Mouse (Mus musculus) C2C12 (cell line): ENCODE results near the gene Sdk1. TPM values are rescaled to one million over a fixed set of nuclear protein-coding genes. Genes with fewer than 3 reads are reported as not detected.

Source experiments
- H3K27me3 ChIP-seq: one replicate; pipeline ENCODE4 v1.6.1; 2011; ENCODE audit not compliant: control insufficient read depth, insufficient read depth, insufficient read length
- H3K36me3 ChIP-seq: one replicate; pipeline ENCODE4 v1.6.1; 2011; ENCODE audit not compliant: control insufficient read depth, insufficient read depth
- H3K4me3 ChIP-seq: one replicate; pipeline ENCODE4 v1.5.1; 2011; ENCODE audit warnings: mild to moderate bottlenecking, control low read depth; ENCODE audit not compliant: poor library complexity, insufficient read depth, severe bottlenecking
- H3K79me2 ChIP-seq: one replicate; pipeline ENCODE4 v1.6.1; 2011; ENCODE audit not compliant: control insufficient read depth, insufficient read depth
- H3K79me3 ChIP-seq: one replicate; pipeline ENCODE4 v1.6.1; 2011; ENCODE audit warnings: low read depth, control low read depth
- H3ac ChIP-seq: one replicate; pipeline ENCODE3; 2011; ENCODE audit warnings: low read depth; ENCODE audit not compliant: control insufficient read depth, insufficient read length
- CEBPB ChIP-seq: IDR thresholded peaks from one replicate; pipeline ENCODE4 v1.6.1; 2011; ENCODE audit warnings: low read depth, mild to moderate bottlenecking, control low read depth, moderate library complexity
- CTCF ChIP-seq: IDR thresholded peaks from one replicate; pipeline ENCODE4 v1.5.1; 2011; ENCODE audit not compliant: control insufficient read depth, insufficient read depth, insufficient read length
- FOSL1 ChIP-seq: IDR thresholded peaks from one replicate; pipeline ENCODE4 v1.8.0; 2011; ENCODE audit warnings: mild to moderate bottlenecking, low read length; ENCODE audit not compliant: poor library complexity, insufficient read depth, severe bottlenecking
- MAX ChIP-seq: IDR thresholded peaks from one replicate; pipeline ENCODE4 v1.6.1; 2011; ENCODE audit warnings: mild to moderate bottlenecking, control low read depth
- MYOD1 ChIP-seq: IDR thresholded peaks from one replicate; pipeline ENCODE4 v1.6.1; 2011; ENCODE audit warnings: low read depth; ENCODE audit not compliant: control insufficient read depth, insufficient read length
- MYOG ChIP-seq: IDR thresholded peaks from one replicate; pipeline ENCODE4 v1.6.1; 2011; ENCODE audit not compliant: control insufficient read depth, insufficient read length; ENCODE audit errors: extremely low read depth
- USF1 ChIP-seq: IDR thresholded peaks from one replicate; pipeline ENCODE4 v1.6.1; 2011; ENCODE audit warnings: low read depth, mild to moderate bottlenecking, control low read depth, moderate library complexity
- polyA plus RNA-seq: library from polyadenylated mRNA; unstranded; fragments of >200 nt; fragmentation: generic; extraction: Trizol; gene quantifications from one replicate; pipeline ENCODE4 v1.2.1, GENCODE M21; 2012; ENCODE audit warnings: missing spikeins

The Sdk1 gene
- polyA plus RNA-seq, 1 experiment: 0.61 TPM

GRCm38 (mm10) chr5:141896402-141896801, 655.1 kb downstream of the Sdk1 start:
- no peak overlapping the region for H3K4me3 ChIP-seq
- H3K36me3 ChIP-seq: no peaks in the 10 kb centered on the region
- no peaks in the 10 kb centered on the region for H3K27me3 ChIP-seq
- H3ac ChIP-seq: no peak overlapping the region
- no peaks in the 10 kb centered on the region for H3K79me3 ChIP-seq
- no peaks in the 10 kb centered on the region for H3K79me2 ChIP-seq
- TF ChIP-seq FOSL1 (no peak), MYOG (no peak), MYOD1 (no peak), CTCF (no peak), CEBPB (no peak), USF1 (no peak)

DNA sequence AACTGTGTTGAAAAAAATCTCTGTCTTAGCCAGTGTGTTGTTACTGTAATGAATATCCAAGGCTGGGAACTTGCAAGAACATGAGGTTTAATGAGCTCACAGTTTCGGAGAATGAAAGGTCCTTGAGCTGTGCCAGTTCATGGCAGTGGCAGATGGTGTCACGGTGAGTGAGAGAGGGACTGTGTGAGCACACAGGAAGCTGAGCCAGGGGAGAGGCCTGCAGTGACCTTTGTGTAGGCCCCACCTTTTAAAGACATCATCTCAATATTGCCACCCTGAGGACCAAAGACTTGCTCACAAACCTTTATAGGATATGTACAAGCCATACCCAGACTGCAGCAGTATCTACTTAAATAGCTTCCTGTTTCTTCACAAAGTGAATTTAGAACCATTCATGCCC, 656.2 kb downstream of the Sdk1 start:
- no peaks in the 10 kb centered on the region for H3K36me3 ChIP-seq
- no peaks in the 10 kb centered on the region for H3K79me3 ChIP-seq
- H3K79me2 ChIP-seq: no peaks in the 10 kb centered on the region
- no peak overlapping the region for H3K4me3 ChIP-seq
- TF ChIP-seq CTCF: no peak
- no peak for TF ChIP-seq MYOG
- no peak for TF ChIP-seq MYOD1
- no peak for TF ChIP-seq CEBPB
- TF ChIP-seq USF1: no peak
- no peak for TF ChIP-seq FOSL1
- TF ChIP-seq MAX: no peak
- H3K27me3 ChIP-seq: no peaks in the 10 kb centered on the region
- no peak overlapping the region for H3ac ChIP-seq

- Histone ChIP-seq H3K4me3 (no peak overlapping the region), H3K79me3 (no peaks in the 10 kb centered on the region), H3ac (no peak overlapping the region), H3K79me2 (no peaks in the 10 kb centered on the region), H3K27me3 (no peaks in the 10 kb centered on the region), H3K36me3 (no peaks in the 10 kb centered on the region)
- no peak for TF ChIP-seq CEBPB
- TF ChIP-seq CTCF: no peak
- no peak for TF ChIP-seq MYOG
- TF ChIP-seq MYOD1: no peak
- TF ChIP-seq USF1: no peak
- TF ChIP-seq FOSL1: no peak
- no peak for TF ChIP-seq MAX
Measured at GRCm38 (mm10) chr5:141899751-141900150, 658.5 kb downstream of the Sdk1 start.

DNA sequence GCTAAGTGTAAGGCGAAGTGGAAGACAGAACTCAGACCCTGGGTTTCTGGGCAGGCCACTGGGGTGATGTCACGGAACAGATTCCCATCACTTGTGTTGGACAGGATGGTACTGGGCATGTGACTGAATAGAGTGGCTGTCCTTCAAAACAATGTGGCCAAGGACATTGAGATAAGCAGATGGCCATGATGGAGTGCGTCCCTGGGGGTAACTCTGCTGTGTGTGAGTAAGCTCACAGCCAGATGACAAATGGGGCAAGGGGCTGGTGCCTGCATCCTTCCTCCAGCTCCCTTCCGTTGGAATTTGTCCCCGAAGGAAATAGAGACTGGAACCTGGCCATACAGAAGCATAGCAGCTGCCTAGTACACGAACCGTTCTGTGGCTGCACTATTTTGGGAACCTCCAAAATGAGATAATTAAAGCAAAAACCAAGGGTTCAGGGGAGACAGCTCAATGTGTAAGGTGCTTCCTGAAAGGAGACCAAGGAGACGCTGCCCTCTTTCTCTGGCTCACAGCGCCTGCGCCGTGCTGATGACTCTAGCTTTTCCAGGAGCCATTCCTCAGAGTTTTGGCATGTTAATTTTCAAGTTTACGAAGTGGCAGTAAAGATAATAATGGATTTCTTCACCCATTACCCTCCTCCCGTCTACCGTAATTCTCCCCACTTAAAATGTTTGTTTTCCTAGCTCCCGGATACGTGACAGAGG, 661.4 kb downstream of the Sdk1 start:
- H3K36me3 ChIP-seq: no peaks in the 10 kb centered on the region
- no peaks in the 10 kb centered on the region for H3K79me2 ChIP-seq
- H3K27me3 ChIP-seq: no peaks in the 10 kb centered on the region
- H3K79me3 ChIP-seq: no peaks in the 10 kb centered on the region
- TF ChIP-seq CTCF: no peak
- no peak for TF ChIP-seq MAX
- TF ChIP-seq MYOD1: no peak
- no peak for TF ChIP-seq CEBPB
- no peak for TF ChIP-seq FOSL1
- no peak for TF ChIP-seq USF1
- no peak for TF ChIP-seq MYOG
- H3K4me3 ChIP-seq: no peak overlapping the region
- H3ac ChIP-seq: no peak overlapping the region

DNA sequence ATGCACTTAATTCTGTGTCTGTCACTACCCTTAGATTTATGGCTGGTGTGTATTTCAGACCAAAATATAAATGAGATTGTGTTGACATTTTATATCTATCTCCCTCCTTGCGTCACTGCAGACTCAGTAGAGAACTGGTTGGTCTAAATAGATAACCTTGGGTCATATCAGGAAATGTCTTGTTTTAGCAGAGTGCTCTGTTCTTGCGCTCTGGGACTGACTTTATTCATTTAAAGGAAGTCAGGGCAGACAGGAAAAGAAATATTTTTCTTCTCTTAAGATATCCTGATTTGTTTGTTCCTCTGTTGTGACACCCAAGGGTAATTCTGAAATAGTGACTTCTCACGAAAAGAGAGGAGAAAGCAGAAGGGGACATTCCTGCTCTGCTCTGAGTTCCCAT, 669.2 kb downstream of the Sdk1 start:
- no peaks in the 10 kb centered on the region for H3K36me3 ChIP-seq
- H3K27me3 ChIP-seq: no peaks in the 10 kb centered on the region
- no peak for TF ChIP-seq MYOG
- TF ChIP-seq FOSL1: no peak
- no peak for TF ChIP-seq CEBPB
- TF ChIP-seq MYOD1: no peak
- TF ChIP-seq USF1: no peak
- TF ChIP-seq MAX: no peak
- TF ChIP-seq CTCF: no peak

More for the DNA sequence above, 669.2 kb downstream of the Sdk1 start:
- H3K79me3 ChIP-seq: no peaks in the 10 kb centered on the region
- H3K4me3 ChIP-seq: no peak overlapping the region
- no peak overlapping the region for H3ac ChIP-seq
- H3K79me2 ChIP-seq: no peaks in the 10 kb centered on the region
